Mouse (Mus musculus) lung, postnatal 0 days (tissue): ENCODE data around the gene 4930402F06Rik.

Experiments
- CTCF ChIP-seq: IDR thresholded peaks from 2 replicates; pipeline ENCODE4 v1.5.1; 2016; ENCODE audit warnings: antibody characterized with exemption, mild to moderate bottlenecking
- EP300 ChIP-seq: IDR thresholded peaks from 2 replicates; pipeline ENCODE4 v1.6.1; 2016; ENCODE audit warnings: antibody characterized with exemption, mild to moderate bottlenecking, control low read depth

- TF ChIP-seq CTCF (no peak), EP300 (peak; percentile 30; the same call in 1 of the 2 replicates)
Observed at GRCm38 (mm10) chr2:35432472-35432871, 35.5 kb upstream of the 4930402F06Rik start.
